Mouse (Mus musculus) E14TG2a.4 (cell line): ENCODE measurements around the gene Pih1d3.

Experiments used
- H3K27me3 ChIP-seq: 2 replicates; pipeline ENCODE4 v1.6.1; 2014; ENCODE audit warnings: low read length, control low read depth; ENCODE audit not compliant: insufficient read depth
- H3K36me3 ChIP-seq: 2 replicates; pipeline ENCODE4 v1.6.1; 2014; ENCODE audit warnings: low read length, control low read depth; ENCODE audit not compliant: insufficient read depth
- H3K4me1 ChIP-seq: replicated peaks from 2 replicates; pipeline ENCODE4 v1.6.1; 2014; ENCODE audit warnings: low read depth, low read length, control low read depth
- H3K4me3 ChIP-seq: replicated peaks from 2 replicates; pipeline ENCODE4 v1.5.1; 2014; ENCODE audit warnings: mild to moderate bottlenecking, low read length
- H3K9me3 ChIP-seq: 2 replicates; pipeline ENCODE4 v1.6.1; 2014; ENCODE audit warnings: low read length, control low read depth
- CTCF ChIP-seq: conservative IDR thresholded peaks from 2 replicates; pipeline ENCODE4 v1.5.1; 2014; ENCODE audit warnings: low read length
- NANOG ChIP-seq: IDR thresholded peaks from 2 replicates; pipeline ENCODE4 v1.6.1; 2014; ENCODE audit warnings: borderline replicate concordance, low read length, mixed read lengths
- POU5F1 ChIP-seq: IDR thresholded peaks from 2 replicates; pipeline ENCODE4 v1.6.1; 2014; ENCODE audit warnings: low read length, borderline replicate concordance

Gene Pih1d3

GRCm38 (mm10) chr1:31205770-31206169 lies 16.9 kb upstream of the Pih1d3 start:
- Histone ChIP-seq H3K27me3 (no peaks in the 10 kb centered on the region), H3K36me3 (no peaks in the 10 kb centered on the region), H3K4me3 (no peak overlapping the region), H3K4me1 (no peaks in the 10 kb centered on the region), H3K9me3 (no peaks in the 10 kb centered on the region)
- no peak for TF ChIP-seq NANOG
- no peak for TF ChIP-seq CTCF

- no peaks in the 10 kb centered on the region for H3K9me3 ChIP-seq
Observed at GRCm38 (mm10) chr1:31210144-31210543, 12.5 kb upstream of the Pih1d3 start.

GRCm38 (mm10) chr1:31214831-31215230 lies 7.8 kb upstream of the Pih1d3 start:
- Histone ChIP-seq H3K9me3 (no peaks in the 10 kb centered on the region), H3K4me1 (no peaks in the 10 kb centered on the region), H3K36me3 (no peaks in the 10 kb centered on the region), H3K4me3 (no peak overlapping the region), H3K27me3 (no peaks in the 10 kb centered on the region)
- TF ChIP-seq CTCF (no peak), NANOG (no peak), POU5F1 (no peak)

More at GRCm38 (mm10) chr1:31210144-31210543, 12.5 kb upstream of the Pih1d3 start:
- H3K4me3 ChIP-seq: no peak overlapping the region
- TF ChIP-seq NANOG (no peak), CTCF (peak; percentile 50), POU5F1 (no peak)
- H3K4me1 ChIP-seq: no peaks in the 10 kb centered on the region
- H3K27me3 ChIP-seq: no peaks in the 10 kb centered on the region
- no peaks in the 10 kb centered on the region for H3K36me3 ChIP-seq

GRCm38 (mm10) chr1:31220599-31221250 lies 1.9 kb upstream of the Pih1d3 start:
- Histone ChIP-seq H3K9me3 (peaks cover 16% of the 10 kb centered on the region), H3K27me3 (no peaks in the 10 kb centered on the region), H3K36me3 (no peaks in the 10 kb centered on the region), H3K4me3 (no peak overlapping the region), H3K4me1 (no peaks in the 10 kb centered on the region)
- no peak for TF ChIP-seq NANOG
- TF ChIP-seq CTCF: no peak
- TF ChIP-seq POU5F1: no peak

- Histone ChIP-seq H3K4me3 (no peak overlapping the region), H3K36me3 (no peaks in the 10 kb centered on the region), H3K4me1 (peaks cover 9% of the 10 kb centered on the region; the same call in 1 of the 2 replicates), H3K9me3 (peaks cover 32% of the 10 kb centered on the region), H3K27me3 (no peaks in the 10 kb centered on the region)
- TF ChIP-seq NANOG (no peak), POU5F1 (0 out of 2 replicates have a peak, but pooled peaks have one; percentile 10)
Observed at GRCm38 (mm10) chr1:31233319-31234036, 10.8 kb downstream of the Pih1d3 start.

- no peaks in the 10 kb centered on the region for H3K36me3 ChIP-seq
- no peaks in the 10 kb centered on the region for H3K27me3 ChIP-seq
- no peak for TF ChIP-seq POU5F1
- TF ChIP-seq CTCF: no peak
- TF ChIP-seq NANOG: no peak
- H3K4me3 ChIP-seq: no peak overlapping the region
- H3K4me1 ChIP-seq: no peaks in the 10 kb centered on the region
- H3K9me3 ChIP-seq: peaks cover 12% of the 10 kb centered on the region
Observed at GRCm38 (mm10) chr1:31260218-31260923, 37.7 kb downstream of the Pih1d3 start.
